Mouse (Mus musculus) WW6 (cell line): Measurements from ENCODE around the gene Yy1.

Source experiments
- DNase-seq: peaks from one replicate; pipeline ENCODE4 v3.0.0-alpha.2; 2013; ENCODE audit warnings: low read depth, low spot score

Yy1 gene

GRCm38 (mm10) chr12:108768196-108768854 is 24.4 kb upstream of the Yy1 start:
- DNase-seq: no peak

GRCm38 (mm10) chr12:108780108-108780877 is 12.5 kb upstream of the Yy1 start:
- no peak for DNase-seq

- no peak for DNase-seq
Measured at GRCm38 (mm10) chr12:108785161-108785560, 7.6 kb upstream of the Yy1 start.

- DNase-seq: no peak
Measured at GRCm38 (mm10) chr12:108787329-108787728, 5.4 kb upstream of the Yy1 start.

- DNase-seq: peak; percentile 61
Measured at GRCm38 (mm10) chr12:108792152-108792545, 624 bp upstream of the Yy1 start.

GRCm38 (mm10) chr12:108793453-108793941 is 724 bp downstream of the Yy1 start:
- no peak for DNase-seq

GRCm38 (mm10) chr12:108794078-108794711 is 1.4 kb downstream of the Yy1 start:
- peak; percentile 43 for DNase-seq

GRCm38 (mm10) chr12:108794979-108795537 is 2.3 kb downstream of the Yy1 start:
- DNase-seq: no peak

- no peak for DNase-seq
Measured at GRCm38 (mm10) chr12:108801613-108802012, 8.8 kb downstream of the Yy1 start.

GRCm38 (mm10) chr12:108804388-108804787 is 11.6 kb downstream of the Yy1 start:
- no peak for DNase-seq

- DNase-seq: no peak
Measured at GRCm38 (mm10) chr12:108808465-108808864, 15.7 kb downstream of the Yy1 start.

GRCm38 (mm10) chr12:108809771-108810170 is 17.0 kb downstream of the Yy1 start:
- DNase-seq: no peak

- no peak for DNase-seq
Measured at GRCm38 (mm10) chr12:108810309-108810708, 17.5 kb downstream of the Yy1 start.

- DNase-seq: no peak
Measured at GRCm38 (mm10) chr12:108811133-108811532, 18.4 kb downstream of the Yy1 start.

- no peak for DNase-seq
Measured at GRCm38 (mm10) chr12:108812463-108812862, 19.7 kb downstream of the Yy1 start.

GRCm38 (mm10) chr12:108814470-108814869 is 21.7 kb downstream of the Yy1 start:
- DNase-seq: no peak

- no peak for DNase-seq
Measured at GRCm38 (mm10) chr12:108816569-108816968, 23.8 kb downstream of the Yy1 start.

- no peak for DNase-seq
Measured at GRCm38 (mm10) chr12:108820461-108820860, 27.7 kb downstream of the Yy1 start.

GRCm38 (mm10) chr12:108823036-108823435 is 30.3 kb downstream of the Yy1 start:
- DNase-seq: no peak

GRCm38 (mm10) chr12:108824225-108824874 is 31.6 kb downstream of the Yy1 start:
- no peak for DNase-seq

GRCm38 (mm10) chr12:108825561-108826224 is 32.9 kb downstream of the Yy1 start:
- no peak for DNase-seq
